ENCODE assay signal across 13 mouse cellular contexts in genomic region chr9:31808753-31809152, GRCm38 (mm10).
A peak's percentile ranks its signal among the peaks of the same experiment; 100 is the strongest.
DNase-seq lines count a peak whose midpoint lies in the region; ATAC-seq and TF ChIP-seq lines count a peak whose summit lies in the region.
"Had no signal": no experiment of that assay in that cellular context is flagged by ENCODE, and none has a peak within 500 bp of the region (broad histone marks: within the 10 kb centered on the region; RNA-seq: fewer than 3 reads in every experiment).

No protein-coding gene starts in this region.

- H3K4me3 ChIP-seq in heart, adult 2 months: no peak overlapping the region
- H3K4me3 ChIP-seq in liver, embryonic 14.5 days (ENCODE audit: insufficient read depth in 1 of 2, low read depth in 2 of 2, low read length in 2 of 2): no peak overlapping the region
- no peak overlapping the region for H3K4me3 ChIP-seq in liver, embryonic 11.5 days (ENCODE audit: low read depth, low read length)
- no peak overlapping the region for H3K4me3 ChIP-seq in ES-Bruce4 (ENCODE audit: low read depth, low read length)
- H3K4me3 ChIP-seq in neural tube, embryonic 15.5 days (replicated peaks): no peak overlapping the region
- H3K4me3 ChIP-seq in forebrain, embryonic 16.5 days (replicated peaks; ENCODE audit: low read length): no peak overlapping the region
- H3K4me3 ChIP-seq: heart, embryonic 10.5 days; lung, embryonic 15.5 days; midbrain, embryonic 13.5 days had no signal

- 78% methylated on average over 2 of the region's 2 CpGs for WGBS in heart, adult 2 months
- 55% methylated on average over 2 of the region's 2 CpGs for WGBS in liver, embryonic 14.5 days (ENCODE audit: insufficient replicate concordance)
- WGBS in liver, embryonic 11.5 days: 76% methylated on average over 2 of the region's 2 CpGs
- 87% methylated on average over 2 of the region's 2 CpGs for WGBS in neural tube, embryonic 15.5 days
- WGBS in forebrain, embryonic 16.5 days: 78% methylated on average over 2 of the region's 2 CpGs

- no peaks in the 10 kb centered on the region for H3K9me3 ChIP-seq in liver, embryonic 14.5 days (ENCODE audit: control insufficient read depth, low read length)
- H3K9me3 ChIP-seq in liver, embryonic 11.5 days (ENCODE audit: control insufficient read depth, low read length): no peaks in the 10 kb centered on the region
- no peaks in the 10 kb centered on the region; the same call in 1 of the 2 replicates for H3K9me3 ChIP-seq in ES-Bruce4 (replicated peaks; ENCODE audit: control insufficient read depth, insufficient read depth, low read length, poor library complexity, severe bottlenecking)
- no peaks in the 10 kb centered on the region for H3K9me3 ChIP-seq in neural tube, embryonic 15.5 days (replicated peaks)
- H3K9me3 ChIP-seq in forebrain, embryonic 16.5 days (ENCODE audit: control insufficient read depth, low read length): no peaks in the 10 kb centered on the region
- H3K9me3 ChIP-seq: heart, embryonic 10.5 days; lung, embryonic 15.5 days; midbrain, embryonic 13.5 days had no signal

- H3K27me3 ChIP-seq in heart, adult 2 months (ENCODE audit: control insufficient read depth, insufficient read depth, low read length): no peaks in the 10 kb centered on the region
- H3K27me3 ChIP-seq in liver, embryonic 14.5 days (ENCODE audit: control insufficient read depth, insufficient read depth, low read length): no peaks in the 10 kb centered on the region
- no peaks in the 10 kb centered on the region for H3K27me3 ChIP-seq in liver, embryonic 11.5 days (replicated peaks; ENCODE audit: control insufficient read depth, insufficient read depth, low read length)
- peaks cover 1% of the 10 kb centered on the region; the same call in 1 of the 2 replicates for H3K27me3 ChIP-seq in ES-Bruce4 (ENCODE audit: control insufficient read depth, insufficient read depth, low read length, poor library complexity, severe bottlenecking)
- H3K27me3 ChIP-seq in neural tube, embryonic 15.5 days (replicated peaks): no peaks in the 10 kb centered on the region
- H3K27me3 ChIP-seq in forebrain, embryonic 16.5 days (replicated peaks; ENCODE audit: control insufficient read depth, insufficient read depth, low read length): no peaks in the 10 kb centered on the region
- H3K27me3 ChIP-seq: lung, embryonic 15.5 days; midbrain, embryonic 13.5 days had no signal

- TF ChIP-seq POLR2A in heart, adult 2 months (IDR thresholded peaks at IDR 0.05; ENCODE audit: insufficient read depth, low read depth, low read length): no peak
- no peak for TF ChIP-seq POLR2A in ES-Bruce4 (IDR thresholded peaks at IDR 0.05; ENCODE audit: insufficient read depth, low read length)

- no peak overlapping the region for H3K27ac ChIP-seq in heart, adult 2 months
- H3K27ac ChIP-seq in liver, embryonic 14.5 days: no peak overlapping the region
- H3K27ac ChIP-seq in liver, embryonic 11.5 days (ENCODE audit: low read depth, low read length): no peak overlapping the region
- H3K27ac ChIP-seq in ES-Bruce4 (ENCODE audit: insufficient read depth, low read length): no peak overlapping the region
- no peak overlapping the region for H3K27ac ChIP-seq in neural tube, embryonic 15.5 days (replicated peaks)
- H3K27ac ChIP-seq in forebrain, embryonic 16.5 days (ENCODE audit: low read length): no peak overlapping the region
- H3K27ac ChIP-seq: heart, embryonic 10.5 days; lung, embryonic 15.5 days; midbrain, embryonic 13.5 days had no signal

- H3K4me2 ChIP-seq in liver, embryonic 14.5 days (ENCODE audit: low read depth): no peak overlapping the region
- H3K4me2 ChIP-seq in liver, embryonic 11.5 days: no peak overlapping the region
- H3K4me2 ChIP-seq in neural tube, embryonic 15.5 days: no peak overlapping the region
- H3K4me2 ChIP-seq in forebrain, embryonic 16.5 days (ENCODE audit: low read length): no peak overlapping the region
- H3K4me2 ChIP-seq: lung, embryonic 15.5 days; midbrain, embryonic 13.5 days had no signal

- no peak for ATAC-seq in liver, embryonic 14.5 days (ENCODE audit: insufficient read depth)
- ATAC-seq in liver, embryonic 11.5 days (replicated peaks; ENCODE audit: low FRiP score): no peak
- ATAC-seq in neural tube, embryonic 15.5 days (ENCODE audit: low FRiP score): no peak
- ATAC-seq in forebrain, embryonic 16.5 days: no peak
- ATAC-seq: CD4-positive, CD25-positive, alpha-beta regulatory T cell, adult 4 months; midbrain, embryonic 13.5 days had no signal

- intact Hi-C loops in heart, adult 2 months (cut with DNase I): no loop called here

- no peaks in the 10 kb centered on the region for H3K36me3 ChIP-seq in heart, adult 2 months (ENCODE audit: control insufficient read depth, insufficient read depth, low read length)
- H3K36me3 ChIP-seq in liver, embryonic 14.5 days (replicated peaks; ENCODE audit: control insufficient read depth, insufficient read depth, low read depth): no peaks in the 10 kb centered on the region
- no peaks in the 10 kb centered on the region for H3K36me3 ChIP-seq in liver, embryonic 11.5 days (ENCODE audit: control insufficient read depth, insufficient read depth, low read length)
- H3K36me3 ChIP-seq in ES-Bruce4 (ENCODE audit: control insufficient read depth, insufficient read depth, low read length, poor library complexity, severe bottlenecking): no peaks in the 10 kb centered on the region
- H3K36me3 ChIP-seq in neural tube, embryonic 15.5 days: no peaks in the 10 kb centered on the region
- no peaks in the 10 kb centered on the region for H3K36me3 ChIP-seq in forebrain, embryonic 16.5 days (ENCODE audit: control insufficient read depth, insufficient read depth)
- H3K36me3 ChIP-seq: heart, embryonic 10.5 days; lung, embryonic 15.5 days; midbrain, embryonic 13.5 days had no signal

- H3K9ac ChIP-seq in heart, adult 2 months (ENCODE audit: low read depth, low read length): no peak overlapping the region
- no peak overlapping the region for H3K9ac ChIP-seq in liver, embryonic 14.5 days (replicated peaks)
- no peak overlapping the region for H3K9ac ChIP-seq in liver, embryonic 11.5 days (ENCODE audit: low read depth, low read length)
- no peak overlapping the region for H3K9ac ChIP-seq in ES-Bruce4 (ENCODE audit: low read depth, poor library complexity, severe bottlenecking)
- no peak overlapping the region for H3K9ac ChIP-seq in neural tube, embryonic 15.5 days (replicated peaks)
- H3K9ac ChIP-seq in forebrain, embryonic 16.5 days (replicated peaks; ENCODE audit: low read depth, low read length): no peak overlapping the region
- H3K9ac ChIP-seq: lung, embryonic 15.5 days; midbrain, embryonic 13.5 days had no signal

- TF ChIP-seq EP300 in heart, adult 2 months (IDR thresholded peaks at IDR 0.05; ENCODE audit: insufficient read depth, low read depth, low read length): no peak
- no peak for TF ChIP-seq EP300 in liver, embryonic 14.5 days (IDR thresholded peaks at IDR 0.05; ENCODE audit: low read depth)
- TF ChIP-seq EP300 in ES-Bruce4 (IDR thresholded peaks at IDR 0.05; ENCODE audit: insufficient read depth, low read depth, low read length): no peak

- TF ChIP-seq CTCF in heart, adult 2 months (IDR thresholded peaks at IDR 0.05): peak; percentile 32; the same call in 1 of the 2 replicates
- 0 out of 2 replicates have a peak, but pooled peaks have one; percentile 8 for TF ChIP-seq CTCF in liver, embryonic 14.5 days (IDR thresholded peaks at IDR 0.05; ENCODE audit: low read depth)
- TF ChIP-seq CTCF in ES-Bruce4 (IDR thresholded peaks at IDR 0.05; ENCODE audit: low read depth, low read length): peak; percentile 55

- no peaks in the 10 kb centered on the region for H3K79me2 ChIP-seq in heart, adult 2 months (replicated peaks; ENCODE audit: control insufficient read depth, insufficient read depth, low read length)

- DNase-seq in heart, adult 2 months: no peak
- no peak for DNase-seq in heart, postnatal 4 days
- no peak for DNase-seq in liver, embryonic 14.5 days (ENCODE audit: low read depth in 3 of 3, low spot score in 3 of 3)
- no peak for DNase-seq in liver, embryonic 11.5 days (ENCODE audit: low spot score)
- peak; percentile 5 for DNase-seq in kidney, postnatal 14 days
- DNase-seq: cerebellum, postnatal 36 days had no signal

- H3K4me1 ChIP-seq in heart, adult 2 months (ENCODE audit: control insufficient read depth, insufficient read depth, low read length): no peaks in the 10 kb centered on the region
- no peaks in the 10 kb centered on the region for H3K4me1 ChIP-seq in liver, embryonic 14.5 days (replicated peaks; ENCODE audit: control insufficient read depth in 2 of 2, insufficient read depth in 2 of 2, low read length in 1 of 2)
- H3K4me1 ChIP-seq in liver, embryonic 11.5 days (replicated peaks; ENCODE audit: control insufficient read depth, insufficient read depth, low read length): no peaks in the 10 kb centered on the region
- no peaks in the 10 kb centered on the region for H3K4me1 ChIP-seq in ES-Bruce4 (ENCODE audit: control insufficient read depth, insufficient read depth, low read length)
- no peaks in the 10 kb centered on the region for H3K4me1 ChIP-seq in neural tube, embryonic 15.5 days
- no peaks in the 10 kb centered on the region for H3K4me1 ChIP-seq in forebrain, embryonic 16.5 days (replicated peaks; ENCODE audit: control insufficient read depth, insufficient read depth, low read length)
- H3K4me1 ChIP-seq: heart, embryonic 10.5 days; lung, embryonic 15.5 days; midbrain, embryonic 13.5 days had no signal
